Mouse (Mus musculus) adrenal gland, postnatal 0 days (tissue): ENCODE data around the gene Vmn1r167. TPM values are rescaled to one million over a fixed set of nuclear protein-coding genes. Genes with fewer than 3 reads are reported as not detected.

Source experiments
- polyA plus RNA-seq: library from polyadenylated mRNA; unstranded; fragments of >200 nt; fragmentation: Nextera tagmentation; extraction: Ambion mirVana; gene quantifications from 2 replicates; pipeline ENCODE4 v1.2.1, GENCODE M21; 2015

The Vmn1r167 gene
- polyA plus RNA-seq: not detected in 2 replicates

GRCm38 (mm10) chr7:23507106-23507505 is at the start of gene Vmn1r167:
Gene Vmn1r167 (minus strand): TSS chr7:23507206.

GRCm38 (mm10) chr7:23539432-23539831 is 32.4 kb upstream of the Vmn1r167 start, which contains the start of gene Vmn1r168:
Gene Vmn1r168 (plus strand): TSS chr7:23539732.

Other genes starting within 250 kb of the Vmn1r167 start
- not detected in 2 replicates for gene Gm6902, start 228.3 kb downstream of the Vmn1r167 start, polyA plus RNA-seq
- gene Nlrp4e, start 206.0 kb downstream of the Vmn1r167 start, polyA plus RNA-seq: not detected in 2 replicates
- not detected in 2 replicates for gene Nlrp5, start 121.3 kb downstream of the Vmn1r167 start, polyA plus RNA-seq
- gene Vmn1r168, start 32.5 kb upstream of the Vmn1r167 start, polyA plus RNA-seq: not detected in 2 replicates
- not detected in 2 replicates for gene Vmn1r169, start 68.3 kb upstream of the Vmn1r167 start, polyA plus RNA-seq
- not detected in 2 replicates for gene Vmn1r170, start 99.0 kb upstream of the Vmn1r167 start, polyA plus RNA-seq
- gene Vmn1r171, start 123.5 kb upstream of the Vmn1r167 start, polyA plus RNA-seq: not detected in 2 replicates
- not detected in 2 replicates for gene Vmn1r172, start 151.1 kb upstream of the Vmn1r167 start, polyA plus RNA-seq
- not detected in 2 replicates for gene Vmn1r173, start 193.5 kb upstream of the Vmn1r167 start, polyA plus RNA-seq
- not detected in 2 replicates for gene Vmn1r174, start 245.1 kb upstream of the Vmn1r167 start, polyA plus RNA-seq